Mouse (Mus musculus) hindbrain, embryonic 13.5 days (tissue): ENCODE data around the gene Flii. TPM values are rescaled to one million over a fixed set of nuclear protein-coding genes. Genes with fewer than 3 reads are reported as not detected.

Source experiments
- ATAC-seq: fragments of 200-750 bp; cut with Nextera tagmentation; 2 replicates; pipeline ENCODE4 v1.8.0; 2017; ENCODE audit warnings: moderate TSS enrichment; ENCODE audit not compliant: low FRiP score
- H3K27ac ChIP-seq: fragments of 300-500 bp; sonication (generic); 2 replicates; pipeline ENCODE4 v1.5.1; 2015; ENCODE audit warnings: inconsistent platforms, mild to moderate bottlenecking, moderate library complexity
- H3K27me3 ChIP-seq: fragments of 300-500 bp; sonication (generic); 2 replicates; pipeline ENCODE4 v1.6.1; 2015; ENCODE audit warnings: mild to moderate bottlenecking, inconsistent platforms
- H3K36me3 ChIP-seq: fragments of 300-500 bp; sonication (generic); 2 replicates; pipeline ENCODE4 v1.6.1; 2015; ENCODE audit warnings: mild to moderate bottlenecking, inconsistent platforms
- H3K4me1 ChIP-seq: fragments of 300-500 bp; sonication (generic); replicated peaks from 2 replicates; pipeline ENCODE4 v1.6.1; 2015; ENCODE audit warnings: inconsistent platforms
- H3K4me2 ChIP-seq: fragments of 300-500 bp; sonication (generic); 2 replicates; pipeline ENCODE4 v1.6.1; 2015; ENCODE audit warnings: inconsistent platforms, mild to moderate bottlenecking, moderate library complexity
- H3K4me3 ChIP-seq: fragments of 300-500 bp; sonication (generic); 2 replicates; pipeline ENCODE4 v1.5.1; 2015; ENCODE audit warnings: mild to moderate bottlenecking, inconsistent platforms
- H3K9ac ChIP-seq: fragments of 300-500 bp; sonication (generic); 2 replicates; pipeline ENCODE4 v1.6.1; 2015; ENCODE audit warnings: mild to moderate bottlenecking, inconsistent platforms
- H3K9me3 ChIP-seq: fragments of 300-500 bp; sonication (generic); 2 replicates; pipeline ENCODE4 v1.6.1; 2016; ENCODE audit warnings: inconsistent platforms
- WGBS: fragments of 180-500 bp; shearing (Covaris S2); methylation state at CpG from one replicate; pipeline ENCODE4 v1.1.7; 2015; 5-methylcytosine and 5-hydroxymethylcytosine counted together
- polyA plus RNA-seq: library from polyadenylated mRNA; unstranded; fragments of >200 nt; fragmentation: Nextera tagmentation; extraction: Ambion mirVana; gene quantifications from 2 replicates; pipeline ENCODE4 v1.2.1, GENCODE M21; 2015

The Flii gene
- polyA plus RNA-seq, 1 experiment from 2014 or later = 64.7 TPM

DNA sequence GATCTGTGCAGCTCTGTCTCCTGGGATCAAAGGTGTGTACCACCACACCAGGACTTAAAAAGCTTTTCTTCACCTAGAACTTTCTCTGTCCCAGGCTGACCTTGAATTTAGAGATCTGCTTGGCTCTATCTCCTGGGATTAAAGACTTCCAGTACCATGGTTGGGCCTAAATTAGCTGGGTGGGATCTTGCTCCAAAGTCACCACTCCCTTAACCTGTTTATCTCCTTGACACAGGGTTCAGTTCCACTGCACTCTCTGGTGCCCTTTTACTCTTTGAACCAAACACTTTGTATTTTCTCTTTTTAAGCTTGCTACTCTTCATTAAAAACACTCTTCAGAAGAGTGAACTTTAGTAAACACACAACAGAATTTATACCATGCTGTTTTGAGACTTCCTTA is 10.4 kb upstream of the Flii start:
- Histone ChIP-seq H3K9me3 (no peaks in the 10 kb centered on the region), H3K9ac (no peak overlapping the region), H3K27ac (no peak overlapping the region), H3K4me1 (no peaks in the 10 kb centered on the region; the same call in 1 of the 2 replicates), H3K4me2 (no peak overlapping the region), H3K36me3 (peaks cover 67% of the 10 kb centered on the region), H3K27me3 (no peaks in the 10 kb centered on the region), H3K4me3 (no peak overlapping the region)
- no peak for ATAC-seq

DNA sequence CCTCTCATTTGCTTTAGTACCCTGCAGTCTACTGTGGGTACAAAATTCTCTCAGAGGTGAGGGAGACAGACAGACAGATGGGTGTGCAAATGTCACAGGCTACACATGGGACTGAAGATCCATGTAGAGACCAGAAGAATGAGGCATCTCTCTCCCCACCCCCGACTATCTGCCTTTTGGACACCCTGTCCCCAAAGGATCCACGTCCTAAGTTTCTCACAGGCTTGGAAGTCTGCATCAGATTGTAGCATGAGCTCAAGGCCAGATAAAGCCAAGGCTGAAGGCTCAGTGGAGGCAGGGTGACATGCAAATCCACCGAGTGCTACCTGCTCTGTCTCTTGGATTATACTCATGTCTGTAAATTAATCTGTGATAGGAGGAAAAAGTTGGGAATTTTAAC is 9.4 kb upstream of the Flii start:
- no peaks in the 10 kb centered on the region for H3K9me3 ChIP-seq
- no peaks in the 10 kb centered on the region; the same call in 1 of the 2 replicates for H3K4me1 ChIP-seq
- ATAC-seq = no peak
- H3K27me3 ChIP-seq = no peaks in the 10 kb centered on the region
- no peak overlapping the region for H3K4me3 ChIP-seq
- H3K9ac ChIP-seq = no peak overlapping the region
- H3K4me2 ChIP-seq = no peak overlapping the region
- peaks cover 67% of the 10 kb centered on the region for H3K36me3 ChIP-seq
- no peak overlapping the region for H3K27ac ChIP-seq
- 93% methylated on average over 3 of the region's 3 CpGs for WGBS

DNA sequence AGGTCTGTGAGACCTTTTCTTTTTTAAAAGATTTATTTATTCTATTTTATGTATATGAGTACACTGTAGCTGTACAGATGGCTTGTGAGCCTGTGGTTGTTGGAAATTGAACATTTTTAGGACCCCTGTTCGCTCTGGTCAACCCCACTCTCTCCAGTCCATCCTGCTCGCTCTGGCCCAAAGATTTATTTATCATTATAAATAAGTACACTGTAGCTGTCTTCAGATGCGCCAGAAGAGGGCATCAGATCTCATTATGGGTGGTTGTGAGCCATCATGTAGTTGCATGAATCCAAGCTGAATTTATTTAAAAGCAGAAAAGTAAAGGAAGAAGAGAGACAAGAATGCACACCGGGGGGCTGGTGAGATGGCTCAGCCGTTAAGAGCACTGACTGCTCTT is 8.1 kb upstream of the Flii start:
- no peak overlapping the region for H3K4me3 ChIP-seq
- H3K9me3 ChIP-seq = no peaks in the 10 kb centered on the region
- H3K4me2 ChIP-seq = no peak overlapping the region
- ATAC-seq = no peak
- H3K36me3 ChIP-seq = peaks cover 67% of the 10 kb centered on the region
- no peak overlapping the region for H3K27ac ChIP-seq
- H3K9ac ChIP-seq = no peak overlapping the region
- no peaks in the 10 kb centered on the region for H3K27me3 ChIP-seq
- WGBS = 75% methylated on average over 5 of the region's 5 CpGs
- no peaks in the 10 kb centered on the region; the same call in 1 of the 2 replicates for H3K4me1 ChIP-seq

DNA sequence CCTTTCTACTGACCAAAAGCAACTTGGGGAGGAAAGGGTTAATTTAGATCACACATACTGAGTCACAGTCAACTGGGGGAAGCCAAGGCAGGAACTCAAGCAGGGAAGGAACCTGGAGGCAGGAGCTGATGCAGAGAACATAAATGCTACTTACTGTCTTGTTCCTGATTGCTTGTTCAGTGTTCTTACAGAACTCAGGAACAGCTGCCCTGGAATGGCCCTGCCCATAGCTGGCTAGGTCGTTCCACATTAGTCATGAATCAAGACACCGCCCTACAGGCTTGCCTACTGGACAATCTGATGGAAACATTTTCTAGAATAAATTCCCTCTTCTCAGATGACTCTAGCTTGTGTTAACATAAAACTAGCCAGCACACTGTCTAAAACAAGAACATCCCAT is 7.1 kb upstream of the Flii start:
- no peak overlapping the region for H3K9ac ChIP-seq
- H3K4me1 ChIP-seq = peaks cover 6% of the 10 kb centered on the region
- peaks cover 58% of the 10 kb centered on the region for H3K36me3 ChIP-seq
- WGBS = 86% methylated on average over 2 of the region's 2 CpGs
- no peak overlapping the region for H3K27ac ChIP-seq
- H3K27me3 ChIP-seq = no peaks in the 10 kb centered on the region
- ATAC-seq = no peak
- H3K4me3 ChIP-seq = no peak overlapping the region
- no peak overlapping the region for H3K4me2 ChIP-seq
- H3K9me3 ChIP-seq = no peaks in the 10 kb centered on the region

DNA sequence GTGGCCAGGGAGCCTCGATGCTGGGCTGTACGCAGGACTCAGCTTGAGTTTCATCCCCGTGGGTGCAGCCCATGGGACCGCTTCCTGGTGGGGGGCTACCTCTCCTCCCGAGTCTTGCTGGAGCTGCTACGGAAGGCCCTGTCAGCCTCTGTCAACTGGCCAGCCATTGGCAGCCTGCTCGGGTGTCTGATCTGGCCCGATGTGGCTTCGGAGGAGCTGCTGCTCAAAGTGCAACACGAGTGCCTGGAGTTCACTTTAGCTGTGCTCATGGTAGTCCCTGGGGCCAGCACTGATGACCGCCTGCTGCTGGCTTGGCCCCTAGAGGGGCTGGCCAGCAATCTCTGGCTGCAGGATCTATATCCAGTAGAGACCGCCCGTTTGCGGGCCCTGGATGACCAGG is 4.2 kb upstream of the Flii start:
- Histone ChIP-seq H3K36me3 (peaks cover 41% of the 10 kb centered on the region), H3K9ac (no peak overlapping the region), H3K27ac (no peak overlapping the region), H3K4me3 (no peak overlapping the region), H3K4me1 (peaks cover 25% of the 10 kb centered on the region), H3K4me2 (no peak overlapping the region), H3K9me3 (no peaks in the 10 kb centered on the region), H3K27me3 (no peaks in the 10 kb centered on the region)
- 91% methylated on average over 14 of the region's 14 CpGs for WGBS
- no peak for ATAC-seq

DNA sequence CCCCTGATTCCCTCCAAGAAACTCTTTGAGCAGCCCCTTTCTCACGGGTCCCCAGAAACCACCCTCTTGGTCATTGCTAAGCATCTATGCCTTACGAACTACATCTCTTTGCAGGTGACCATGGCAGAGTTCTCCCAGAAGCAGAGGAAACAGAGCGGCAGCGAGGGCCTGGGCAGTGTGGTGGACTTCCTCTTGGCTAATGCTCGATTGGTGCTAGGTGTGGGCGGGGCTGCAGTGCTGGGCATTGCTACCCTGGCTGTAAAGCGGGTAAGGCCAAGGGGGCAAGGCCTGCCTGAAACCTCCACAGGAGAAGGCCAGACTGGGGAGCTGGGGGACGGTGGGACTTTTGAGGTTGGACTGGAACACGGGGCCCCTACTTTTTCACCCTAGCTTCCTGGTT is 3.1 kb upstream of the Flii start:
- H3K9ac ChIP-seq = no peak overlapping the region
- H3K9me3 ChIP-seq = no peaks in the 10 kb centered on the region
- no peaks in the 10 kb centered on the region for H3K27me3 ChIP-seq
- WGBS = 88% methylated on average over 9 of the region's 9 CpGs
- H3K4me1 ChIP-seq = peaks cover 35% of the 10 kb centered on the region
- no peak overlapping the region for H3K4me3 ChIP-seq
- no peak for ATAC-seq
- peaks cover 41% of the 10 kb centered on the region for H3K36me3 ChIP-seq
- H3K27ac ChIP-seq = no peak overlapping the region
- H3K4me2 ChIP-seq = no peak overlapping the region

DNA sequence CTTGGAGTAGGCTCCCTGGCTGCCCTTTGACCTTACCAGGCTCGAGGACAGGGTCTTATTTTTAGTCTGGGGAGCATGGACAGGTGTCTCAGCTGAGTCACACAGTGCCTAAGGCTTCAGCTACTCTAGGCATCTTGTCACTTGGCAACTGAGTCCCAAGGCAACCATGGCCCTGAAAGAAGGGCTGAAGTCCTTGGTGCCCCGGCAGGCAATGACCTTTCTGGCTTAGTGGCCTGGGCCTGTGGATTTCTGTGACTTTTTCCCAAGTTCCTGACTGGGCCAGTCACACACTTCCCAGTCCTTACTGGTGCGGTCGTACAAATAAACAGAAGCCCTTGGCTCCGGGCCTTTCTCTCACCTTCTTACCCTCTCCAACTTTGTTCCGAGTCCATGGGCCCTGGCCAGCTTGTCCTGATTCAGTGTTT is 2.2 kb upstream of the Flii start:
- Histone ChIP-seq H3K9ac (peak overlapping the region; percentile 78), H3K4me1 (peaks cover 35% of the 10 kb centered on the region), H3K9me3 (no peaks in the 10 kb centered on the region), H3K27me3 (no peaks in the 10 kb centered on the region), H3K36me3 (peaks cover 48% of the 10 kb centered on the region), H3K27ac (no peak overlapping the region), H3K4me2 (peak overlapping the region; percentile 56), H3K4me3 (peak overlapping the region; percentile 71)
- ATAC-seq = no peak
- WGBS = 80% methylated on average over 6 of the region's 6 CpGs

DNA sequence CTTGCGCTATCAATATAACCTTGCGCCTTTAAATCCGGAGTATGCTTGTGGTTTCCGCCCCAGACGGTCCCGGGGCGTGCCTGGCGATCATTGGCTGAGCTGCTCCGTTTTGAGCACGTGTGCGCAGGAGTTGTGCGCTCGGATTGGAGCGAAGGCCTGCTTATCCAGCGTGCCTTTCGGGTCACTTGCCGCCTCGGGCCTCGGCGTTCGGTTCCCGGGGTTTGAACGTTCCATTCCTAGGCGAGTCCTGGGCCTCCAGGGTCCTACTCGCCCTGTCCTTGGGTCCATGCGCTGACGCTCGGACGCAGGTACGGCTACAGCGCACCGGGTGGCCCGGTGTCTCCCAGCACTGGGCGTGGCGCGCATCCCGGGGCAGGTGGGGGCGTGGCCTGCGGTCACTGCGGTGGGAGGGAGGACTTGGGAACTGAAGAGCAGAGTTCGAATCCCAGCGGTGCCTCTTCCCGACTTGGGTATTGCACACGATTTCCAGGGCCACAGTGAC is 1.2 kb upstream of the Flii start, which contains the start of gene Mief2:
TSS of gene Mief2 (plus strand) at position 139 of the 502 bp plus-strand sequence.
- peak; percentile 94 for ATAC-seq
- Histone ChIP-seq H3K4me3 (peak within 1 kb of the TSS; percentile 71), H3K4me2 (peak within 1 kb of the TSS; percentile 56), H3K36me3 (peaks cover 48% of the 10 kb centered on the region), H3K27me3 (no peaks in the 10 kb centered on the region), H3K27ac (peak within 1 kb of the TSS; percentile 91), H3K4me1 (peaks cover 35% of the 10 kb centered on the region), H3K9me3 (no peaks in the 10 kb centered on the region), H3K9ac (peak within 1 kb of the TSS; percentile 88)
- WGBS = under 1% methylated on average over 44 of the region's 44 CpGs

DNA sequence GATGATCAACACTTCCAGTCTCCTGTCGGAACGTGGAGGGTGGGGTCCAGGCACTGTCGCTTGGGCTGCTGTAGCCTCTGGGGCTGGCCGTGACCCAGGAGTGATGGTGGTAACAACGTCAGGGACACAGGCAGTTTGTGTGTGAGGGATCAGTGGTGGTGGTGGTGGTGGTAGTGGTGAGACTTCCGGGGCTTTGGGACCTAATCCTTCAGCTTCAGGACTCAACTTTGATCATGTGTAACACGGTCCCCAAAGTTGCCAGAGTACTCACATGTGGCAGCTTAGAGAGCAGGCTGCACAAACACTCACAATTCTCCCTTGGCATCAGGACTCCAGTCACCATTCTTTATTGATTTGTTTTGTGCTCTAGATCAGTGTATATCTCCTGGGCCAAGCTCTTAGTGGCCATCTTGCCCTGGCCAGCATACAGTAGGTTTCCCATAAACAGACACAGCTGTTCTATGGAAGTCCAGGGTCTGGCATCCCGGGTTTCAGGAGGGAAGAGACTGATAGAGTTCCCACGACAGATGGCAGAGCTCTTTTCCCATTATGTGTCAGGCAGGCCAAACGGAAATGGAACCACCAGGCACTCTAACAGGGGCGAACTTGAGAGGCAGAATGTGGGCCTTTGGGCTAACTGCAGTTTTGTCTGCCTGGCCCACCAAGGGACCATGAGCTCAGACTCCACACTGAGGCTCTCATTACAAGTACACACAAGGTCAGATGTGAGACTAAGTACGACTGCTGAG is 503 bp upstream of the Flii start:
- peak; percentile 18 for ATAC-seq
- H3K27me3 ChIP-seq = no peaks in the 10 kb centered on the region

DNA sequence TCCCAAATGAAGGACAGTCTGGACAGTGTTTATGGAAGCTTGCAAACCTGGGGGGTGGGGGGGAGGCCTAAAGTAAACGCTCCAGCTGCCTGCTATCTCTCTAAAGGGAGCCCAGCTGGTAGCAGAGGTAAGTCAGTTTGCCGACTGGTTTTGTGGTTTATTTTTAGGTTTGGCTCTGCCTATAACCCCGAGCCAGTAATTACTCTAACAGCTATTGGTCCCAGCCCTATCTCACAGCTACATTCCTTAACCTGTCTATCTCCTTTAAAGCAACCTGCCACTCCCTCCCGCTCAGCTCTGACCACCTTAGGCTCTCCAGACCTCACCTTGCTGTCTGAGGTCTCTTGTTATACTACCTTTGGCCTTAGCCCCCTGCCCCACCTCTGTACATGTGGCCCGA is 7.8 kb downstream of the Flii start:
- H3K4me3 ChIP-seq = no peak overlapping the region
- H3K9ac ChIP-seq = no peak overlapping the region
- no peaks in the 10 kb centered on the region for H3K9me3 ChIP-seq
- no peaks in the 10 kb centered on the region for H3K4me1 ChIP-seq
- ATAC-seq = no peak
- no peak overlapping the region for H3K4me2 ChIP-seq
- peaks cover 100% of the 10 kb centered on the region for H3K36me3 ChIP-seq
- 92% methylated on average over 5 of the region's 5 CpGs for WGBS
- no peaks in the 10 kb centered on the region for H3K27me3 ChIP-seq
- H3K27ac ChIP-seq = no peak overlapping the region

More for the DNA sequence above, 503 bp upstream of the Flii start:
- Histone ChIP-seq H3K9me3 (no peaks in the 10 kb centered on the region), H3K4me1 (peaks cover 35% of the 10 kb centered on the region), H3K36me3 (peaks cover 48% of the 10 kb centered on the region), H3K4me3 (peak overlapping the region; percentile 71), H3K4me2 (peak overlapping the region; percentile 56), H3K27ac (peak overlapping the region; percentile 88), H3K9ac (peak overlapping the region; percentile 88)
- 8% methylated on average over 12 of the region's 12 CpGs for WGBS

DNA sequence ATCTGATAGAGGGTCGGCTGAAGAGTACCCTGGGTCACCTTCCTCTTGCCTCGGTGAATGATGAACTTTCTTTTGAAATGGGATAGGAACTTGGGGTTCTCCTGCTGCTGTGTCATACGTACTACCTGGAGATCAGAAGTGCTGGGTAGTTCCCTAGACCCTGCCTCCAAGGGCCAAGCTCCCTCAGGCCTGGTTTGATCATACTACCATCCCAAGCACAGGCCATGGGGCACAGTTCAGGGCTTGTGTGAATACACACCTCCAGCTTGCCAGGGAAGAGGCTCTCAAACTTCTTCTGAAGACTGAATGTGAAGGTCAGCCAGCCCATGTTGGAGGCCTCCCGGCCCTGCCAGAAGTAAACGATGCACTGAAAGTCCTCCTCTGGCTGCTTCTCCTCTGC is 11.2 kb downstream of the Flii start:
- Histone ChIP-seq H3K4me1 (no peaks in the 10 kb centered on the region), H3K4me2 (no peak overlapping the region), H3K4me3 (no peak overlapping the region), H3K36me3 (peaks cover 100% of the 10 kb centered on the region), H3K27me3 (no peaks in the 10 kb centered on the region), H3K9ac (no peak overlapping the region), H3K9me3 (no peaks in the 10 kb centered on the region), H3K27ac (no peak overlapping the region)
- no peak for ATAC-seq
- WGBS = 86% methylated on average over 5 of the region's 5 CpGs

DNA sequence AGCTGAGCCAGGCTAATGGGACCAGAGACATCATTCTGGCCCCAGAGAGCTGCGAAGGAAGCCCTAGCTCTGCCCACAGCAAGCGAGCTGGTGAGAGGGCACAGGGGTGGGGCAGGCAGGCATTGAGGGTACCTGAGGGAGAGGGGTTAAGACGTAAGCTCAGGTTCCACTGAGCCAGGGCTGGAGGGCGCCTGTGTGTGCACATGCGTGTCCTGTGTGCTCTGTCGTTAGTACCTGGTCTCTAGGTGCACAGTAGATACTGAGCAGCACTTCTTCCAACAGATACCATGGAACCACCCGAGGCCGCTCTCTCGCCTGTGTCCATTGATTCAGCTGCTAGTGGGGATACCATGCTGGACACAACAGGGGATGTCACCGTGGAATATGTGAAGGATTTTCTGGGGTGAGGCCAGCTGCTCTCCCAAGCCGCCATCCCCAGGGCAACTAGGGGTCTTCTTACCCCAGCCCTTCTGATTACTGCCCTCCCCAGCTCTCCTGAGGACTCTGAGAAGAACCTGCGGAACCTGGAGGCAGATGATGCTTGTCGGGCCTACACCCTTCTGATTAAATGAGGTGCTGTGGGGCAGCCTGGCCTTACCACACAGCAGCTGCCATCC is 14.3 kb downstream of the Flii start:
- H3K27ac ChIP-seq = no peak overlapping the region
- no peaks in the 10 kb centered on the region for H3K27me3 ChIP-seq
- H3K36me3 ChIP-seq = peaks cover 100% of the 10 kb centered on the region
- H3K4me1 ChIP-seq = no peaks in the 10 kb centered on the region
- no peak overlapping the region for H3K4me3 ChIP-seq
- 93% methylated on average over 13 of the region's 13 CpGs for WGBS
- H3K9me3 ChIP-seq = no peaks in the 10 kb centered on the region
- H3K9ac ChIP-seq = no peak overlapping the region
- no peak overlapping the region for H3K4me2 ChIP-seq
- ATAC-seq = no peak

DNA sequence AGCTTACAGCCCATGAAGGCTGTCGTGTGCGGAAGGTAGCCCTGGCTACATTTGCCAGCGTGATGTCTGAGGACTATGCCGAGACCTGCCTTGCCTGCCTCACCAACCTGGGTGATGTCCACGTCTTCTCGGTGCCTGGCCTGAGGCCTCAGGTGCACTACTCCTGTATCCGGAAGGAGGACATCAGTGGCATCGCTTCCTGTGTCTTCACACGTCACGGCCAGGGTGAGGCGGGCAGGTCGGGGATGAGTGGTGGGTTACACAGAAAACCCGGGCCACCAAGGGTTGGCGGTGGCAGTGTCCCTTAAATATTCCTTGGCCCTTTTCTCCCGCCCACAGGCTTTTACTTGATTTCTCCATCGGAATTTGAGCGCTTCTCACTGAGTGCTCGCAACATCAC is 15.0 kb downstream of the Flii start:
- no peak for ATAC-seq
- Histone ChIP-seq H3K27me3 (no peaks in the 10 kb centered on the region), H3K4me1 (no peaks in the 10 kb centered on the region), H3K9ac (no peak overlapping the region), H3K27ac (no peak overlapping the region), H3K4me3 (no peak overlapping the region), H3K9me3 (no peaks in the 10 kb centered on the region), H3K4me2 (no peak overlapping the region), H3K36me3 (peaks cover 100% of the 10 kb centered on the region)
- WGBS = 94% methylated on average over 18 of the region's 18 CpGs
